Mouse (Mus musculus) CD4-positive, CD25-positive, alpha-beta regulatory T cell, adult 2 months (primary cell): ENCODE results near the gene Tmem136.

ENCODE experiments used
- DNase-seq: peaks from one replicate; pipeline ENCODE4 v3.0.0-alpha.2; 2012; ENCODE audit warnings: low read depth, low spot score

Tmem136 gene

GRCm38 (mm10) chr9:43078711-43079110 is 37.7 kb downstream of the Tmem136 start:
- DNase-seq, result no peak

GRCm38 (mm10) chr9:43076163-43076562 is 40.2 kb downstream of the Tmem136 start:
- no peak for DNase-seq

GRCm38 (mm10) chr9:43074611-43075010 is 41.8 kb downstream of the Tmem136 start:
- DNase-seq, result no peak

GRCm38 (mm10) chr9:43071741-43072140 is 44.6 kb downstream of the Tmem136 start:
- no peak for DNase-seq

GRCm38 (mm10) chr9:43071176-43071575 is 45.2 kb downstream of the Tmem136 start:
- no peak for DNase-seq

GRCm38 (mm10) chr9:43070566-43070965 is 45.8 kb downstream of the Tmem136 start:
- DNase-seq, result no peak

GRCm38 (mm10) chr9:43070153-43070552 is 46.2 kb downstream of the Tmem136 start:
- no peak for DNase-seq

GRCm38 (mm10) chr9:43067896-43068295 is 48.5 kb downstream of the Tmem136 start:
- no peak for DNase-seq

- DNase-seq, result no peak
Measured at GRCm38 (mm10) chr9:43065231-43065630, 51.1 kb downstream of the Tmem136 start.

- no peak for DNase-seq
Measured at GRCm38 (mm10) chr9:43061545-43061944, 54.8 kb downstream of the Tmem136 start.
